Mouse (Mus musculus): ENCODE measurements around the gene Uvrag. TPM values are rescaled to one million over a fixed set of nuclear protein-coding genes. Genes with fewer than 3 reads are reported as not detected.

Uvrag gene
- polyA plus RNA-seq, 1 experiment from 2014 or later: 9.7 TPM

GRCm38 (mm10) chr7:99128965-99129364 is 12.0 kb downstream of the Uvrag start:
- peaks cover 11% of the 10 kb centered on the region; the same call in 1 of the 2 replicates for H3K9me3 ChIP-seq (replicated peaks)
- H3K36me3 ChIP-seq: peaks cover 6% of the 10 kb centered on the region; the same call in 1 of the 2 replicates
- WGBS: 95% methylated on average over 8 of the region's 8 CpGs
- no peak overlapping the region for H3K27ac ChIP-seq (replicated peaks)
- no peak for DNase-seq (ENCODE audit: low spot score)
- H3K4me3 ChIP-seq: no peak overlapping the region
- H3K4me1 ChIP-seq: peaks cover 17% of the 10 kb centered on the region
- no peaks in the 10 kb centered on the region for H3K27me3 ChIP-seq (ENCODE audit: low read depth, poor library complexity, severe bottlenecking)

- Histone ChIP-seq H3K4me1 (peaks cover 17% of the 10 kb centered on the region), H3K9me3 (replicated peaks) (peaks cover 11% of the 10 kb centered on the region; the same call in 1 of the 2 replicates), H3K27ac (replicated peaks) (no peak overlapping the region), H3K4me3 (no peak overlapping the region), H3K36me3 (peaks cover 6% of the 10 kb centered on the region; the same call in 1 of the 2 replicates), H3K27me3 (ENCODE audit: low read depth, poor library complexity, severe bottlenecking) (no peaks in the 10 kb centered on the region)
- 52% methylated on average over 10 of the region's 10 CpGs for WGBS
- no peak for DNase-seq (ENCODE audit: low spot score)
Measured at GRCm38 (mm10) chr7:99128020-99128950, 12.7 kb downstream of the Uvrag start.

- WGBS: 91% methylated on average over 8 of the region's 8 CpGs
- Histone ChIP-seq H3K4me3 (no peak overlapping the region), H3K36me3 (peaks cover 6% of the 10 kb centered on the region; the same call in 1 of the 2 replicates), H3K27me3 (ENCODE audit: low read depth, poor library complexity, severe bottlenecking) (no peaks in the 10 kb centered on the region), H3K9me3 (replicated peaks) (peaks cover 11% of the 10 kb centered on the region; the same call in 1 of the 2 replicates), H3K4me1 (peaks cover 20% of the 10 kb centered on the region), H3K27ac (replicated peaks) (no peak overlapping the region)
- DNase-seq (ENCODE audit: low spot score): no peak
Measured at GRCm38 (mm10) chr7:99126057-99126456, 14.9 kb downstream of the Uvrag start.

GRCm38 (mm10) chr7:99122651-99123050 is 18.3 kb downstream of the Uvrag start:
- Histone ChIP-seq H3K27me3 (ENCODE audit: low read depth, poor library complexity, severe bottlenecking) (no peaks in the 10 kb centered on the region), H3K36me3 (peaks cover 6% of the 10 kb centered on the region; the same call in 1 of the 2 replicates), H3K9me3 (replicated peaks) (peaks cover 11% of the 10 kb centered on the region; the same call in 1 of the 2 replicates), H3K27ac (replicated peaks) (no peak overlapping the region), H3K4me1 (peaks cover 8% of the 10 kb centered on the region), H3K4me3 (no peak overlapping the region)
- WGBS: 75% methylated on average over 5 of the region's 5 CpGs
- DNase-seq (ENCODE audit: low spot score): no peak

- H3K9me3 ChIP-seq (replicated peaks): peaks cover 11% of the 10 kb centered on the region; the same call in 1 of the 2 replicates
- no peaks in the 10 kb centered on the region for H3K27me3 ChIP-seq (ENCODE audit: low read depth, poor library complexity, severe bottlenecking)
- peaks cover 6% of the 10 kb centered on the region; the same call in 1 of the 2 replicates for H3K36me3 ChIP-seq
- H3K4me3 ChIP-seq: no peak overlapping the region
- H3K4me1 ChIP-seq: peaks cover 3% of the 10 kb centered on the region; the same call in 1 of the 2 replicates
- no peak overlapping the region for H3K27ac ChIP-seq (replicated peaks)
- WGBS: 89% methylated on average over 5 of the region's 5 CpGs
- DNase-seq (ENCODE audit: low spot score): no peak
Measured at GRCm38 (mm10) chr7:99120865-99121521, 19.9 kb downstream of the Uvrag start.

- Histone ChIP-seq H3K4me1 (peaks cover 3% of the 10 kb centered on the region; the same call in 1 of the 2 replicates), H3K4me3 (no peak overlapping the region), H3K27me3 (ENCODE audit: low read depth, poor library complexity, severe bottlenecking) (no peaks in the 10 kb centered on the region), H3K36me3 (peaks cover 6% of the 10 kb centered on the region; the same call in 1 of the 2 replicates), H3K27ac (replicated peaks) (no peak overlapping the region), H3K9me3 (replicated peaks) (peaks cover 9% of the 10 kb centered on the region; the same call in 1 of the 2 replicates)
- DNase-seq (ENCODE audit: low spot score): no peak
- 87% methylated on average over 4 of the region's 4 CpGs for whole genome bisulfite sequencing
Measured at GRCm38 (mm10) chr7:99120082-99120481, 20.9 kb downstream of the Uvrag start.

- no peaks in the 10 kb centered on the region for H3K4me1 ChIP-seq
- H3K9me3 ChIP-seq (replicated peaks): no peaks in the 10 kb centered on the region
- DNase-seq (ENCODE audit: low spot score): no peak
- WGBS: 85% methylated on average over 3 of the region's 3 CpGs
- no peaks in the 10 kb centered on the region for H3K27me3 ChIP-seq (ENCODE audit: low read depth, poor library complexity, severe bottlenecking)
- H3K27ac ChIP-seq (replicated peaks): no peak overlapping the region
- no peaks in the 10 kb centered on the region for H3K36me3 ChIP-seq
- H3K4me3 ChIP-seq: no peak overlapping the region
Measured at GRCm38 (mm10) chr7:99116781-99117180, 24.2 kb downstream of the Uvrag start.

GRCm38 (mm10) chr7:99114006-99114726 is 26.8 kb downstream of the Uvrag start:
- Histone ChIP-seq H3K4me1 (no peaks in the 10 kb centered on the region), H3K9me3 (replicated peaks) (no peaks in the 10 kb centered on the region), H3K27ac (replicated peaks) (no peak overlapping the region), H3K4me3 (no peak overlapping the region), H3K36me3 (no peaks in the 10 kb centered on the region), H3K27me3 (ENCODE audit: low read depth, poor library complexity, severe bottlenecking) (no peaks in the 10 kb centered on the region)
- no peak for DNase-seq (ENCODE audit: low spot score)
- WGBS: 92% methylated on average over 16 of the region's 16 CpGs

GRCm38 (mm10) chr7:99107566-99107965 is 33.4 kb downstream of the Uvrag start:
- DNase-seq (ENCODE audit: low spot score): no peak

GRCm38 (mm10) chr7:99106714-99107270 is 34.1 kb downstream of the Uvrag start:
- Histone ChIP-seq H3K27ac (replicated peaks) (no peak overlapping the region), H3K27me3 (ENCODE audit: low read depth, poor library complexity, severe bottlenecking) (no peaks in the 10 kb centered on the region), H3K9me3 (replicated peaks) (no peaks in the 10 kb centered on the region), H3K4me3 (no peak overlapping the region), H3K36me3 (no peaks in the 10 kb centered on the region), H3K4me1 (peaks cover 18% of the 10 kb centered on the region)
- no peak for DNase-seq (ENCODE audit: low spot score)
- WGBS: 59% methylated on average over 4 of the region's 4 CpGs

More at GRCm38 (mm10) chr7:99107566-99107965, 33.4 kb downstream of the Uvrag start:
- Histone ChIP-seq H3K4me1 (peaks cover 10% of the 10 kb centered on the region), H3K27ac (replicated peaks) (no peak overlapping the region), H3K9me3 (replicated peaks) (no peaks in the 10 kb centered on the region), H3K27me3 (ENCODE audit: low read depth, poor library complexity, severe bottlenecking) (no peaks in the 10 kb centered on the region), H3K4me3 (no peak overlapping the region), H3K36me3 (no peaks in the 10 kb centered on the region)
- 53% methylated on average over 3 of the region's 3 CpGs for WGBS

GRCm38 (mm10) chr7:99101767-99102593 is 39.0 kb downstream of the Uvrag start:
- 36% methylated on average over 11 of the region's 11 CpGs for WGBS
- peaks cover 36% of the 10 kb centered on the region for H3K4me1 ChIP-seq
- H3K9me3 ChIP-seq (replicated peaks): no peaks in the 10 kb centered on the region
- no peak overlapping the region for H3K4me3 ChIP-seq
- no peak for DNase-seq (ENCODE audit: low spot score)
- no peaks in the 10 kb centered on the region for H3K27me3 ChIP-seq (ENCODE audit: low read depth, poor library complexity, severe bottlenecking)
- H3K36me3 ChIP-seq: peaks cover 6% of the 10 kb centered on the region; the same call in 1 of the 2 replicates
- no peak overlapping the region; the same call in 1 of the 2 replicates for H3K27ac ChIP-seq (replicated peaks)
